Mouse (Mus musculus): Measurements from ENCODE around the gene Pigx. TPM values are rescaled to one million over a fixed set of nuclear protein-coding genes. Genes with fewer than 3 reads are reported as not detected.

The Pigx gene
- polyA plus RNA-seq, 1 experiment from 2014 or later, result 94.0 TPM

DNA sequence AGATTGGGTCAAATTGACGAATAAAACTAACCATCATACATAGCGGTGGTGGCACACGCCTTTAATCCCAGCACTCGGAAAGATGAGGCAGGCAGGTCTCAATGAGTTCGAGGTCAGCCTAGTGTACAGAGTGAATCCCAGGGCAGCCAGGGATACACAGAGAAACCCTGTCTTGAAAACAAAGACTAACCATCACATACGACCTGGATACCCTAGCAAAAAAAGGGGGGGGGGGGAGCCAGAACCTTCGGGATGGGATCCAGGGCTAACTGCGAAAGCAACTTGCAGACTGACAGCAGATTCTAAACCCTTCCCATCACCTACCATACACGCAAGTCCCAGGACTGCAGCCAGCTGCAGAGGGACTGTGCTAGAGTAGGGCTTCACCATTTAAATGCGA lies 14.9 kb upstream of the Pigx start:
- H3K9me3 ChIP-seq (ENCODE audit: control insufficient read depth, low read length), result no peaks in the 10 kb centered on the region
- ATAC-seq, result no peak

GRCm38 (mm10) chr16:32113541-32114218 lies 14.1 kb upstream of the Pigx start:
- H3K9me3 ChIP-seq (ENCODE audit: control insufficient read depth, low read length), result no peaks in the 10 kb centered on the region
- no peak for ATAC-seq

More for the DNA sequence above, 14.9 kb upstream of the Pigx start:
- H3K4me3 ChIP-seq (ENCODE audit: low read length), result no peak overlapping the region
- H3K9ac ChIP-seq (ENCODE audit: low read depth, low read length), result no peak overlapping the region
- no peak overlapping the region for H3K27ac ChIP-seq (ENCODE audit: low read depth, low read length)
- WGBS, result 85% methylated on average over 10 of the region's 10 CpGs
- 0 out of 2 replicates have a peak, but pooled peaks cover 2% of the 10 kb centered on the region for H3K36me3 ChIP-seq (ENCODE audit: control insufficient read depth, insufficient read depth, low read length)
- no peaks in the 10 kb centered on the region for H3K4me1 ChIP-seq (ENCODE audit: control insufficient read depth, insufficient read depth, low read depth, low read length)
- no peak overlapping the region for H3K4me2 ChIP-seq (ENCODE audit: low read length)
- H3K27me3 ChIP-seq (replicated peaks; ENCODE audit: control insufficient read depth, insufficient read depth, low read length), result no peaks in the 10 kb centered on the region; the same call in 1 of the 2 replicates

DNA sequence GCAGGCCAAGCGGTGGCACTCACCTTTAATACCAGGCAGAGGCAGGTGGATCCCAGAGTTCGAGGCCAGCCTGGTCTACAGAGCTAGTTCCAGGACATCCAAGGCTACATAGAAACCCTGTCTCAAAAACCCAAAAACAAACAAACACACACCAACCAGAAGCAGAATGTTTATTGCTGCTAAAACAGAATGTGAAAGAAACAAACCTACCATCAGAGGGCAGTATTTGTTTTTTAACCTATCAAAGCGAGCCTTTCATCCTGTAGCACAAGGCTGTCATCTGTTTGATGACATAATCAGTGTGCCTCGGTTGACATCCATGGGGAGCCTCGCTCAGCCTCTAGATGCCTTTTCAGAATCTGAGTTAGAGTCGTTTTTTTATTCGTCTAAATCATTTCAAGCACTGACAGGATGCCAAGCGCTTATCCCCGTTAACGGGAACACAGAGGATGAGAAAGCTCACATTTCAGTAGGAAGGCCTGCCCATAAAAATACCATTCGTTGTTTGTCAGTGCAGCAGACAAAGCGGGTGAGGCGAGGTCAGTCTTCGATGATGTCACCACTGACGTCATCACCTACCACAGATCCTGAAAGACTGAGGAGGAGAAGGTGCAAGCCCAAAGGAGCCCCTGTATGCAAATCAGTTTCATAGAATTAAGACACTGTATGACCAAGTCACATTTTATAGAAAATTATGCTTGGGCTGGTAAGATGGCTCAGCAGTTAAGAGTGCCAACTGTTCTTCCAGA lies 11.6 kb upstream of the Pigx start:
- no peak for ATAC-seq
- Histone ChIP-seq H3K4me2 (ENCODE audit: low read length) (no peak overlapping the region), H3K27me3 (replicated peaks; ENCODE audit: control insufficient read depth, insufficient read depth, low read length) (no peaks in the 10 kb centered on the region; the same call in 1 of the 2 replicates), H3K36me3 (ENCODE audit: control insufficient read depth, insufficient read depth, low read length) (peaks cover 11% of the 10 kb centered on the region; the same call in 1 of the 2 replicates), H3K4me3 (ENCODE audit: low read length) (no peak overlapping the region), H3K4me1 (ENCODE audit: control insufficient read depth, insufficient read depth, low read depth, low read length) (no peaks in the 10 kb centered on the region), H3K9ac (ENCODE audit: low read depth, low read length) (no peak overlapping the region), H3K9me3 (ENCODE audit: control insufficient read depth, low read length) (no peaks in the 10 kb centered on the region), H3K27ac (ENCODE audit: low read depth, low read length) (no peak overlapping the region)
- WGBS, result 80% methylated on average over 15 of the region's 15 CpGs

More at GRCm38 (mm10) chr16:32113541-32114218, 14.1 kb upstream of the Pigx start:
- Histone ChIP-seq H3K4me3 (ENCODE audit: low read length) (no peak overlapping the region), H3K4me1 (ENCODE audit: control insufficient read depth, insufficient read depth, low read depth, low read length) (no peaks in the 10 kb centered on the region), H3K4me2 (ENCODE audit: low read length) (no peak overlapping the region), H3K36me3 (ENCODE audit: control insufficient read depth, insufficient read depth, low read length) (0 out of 2 replicates have a peak, but pooled peaks cover 2% of the 10 kb centered on the region), H3K27me3 (replicated peaks; ENCODE audit: control insufficient read depth, insufficient read depth, low read length) (no peaks in the 10 kb centered on the region; the same call in 1 of the 2 replicates), H3K27ac (ENCODE audit: low read depth, low read length) (no peak overlapping the region), H3K9ac (ENCODE audit: low read depth, low read length) (no peak overlapping the region)
- WGBS, result 64% methylated on average over 23 of the region's 23 CpGs

DNA sequence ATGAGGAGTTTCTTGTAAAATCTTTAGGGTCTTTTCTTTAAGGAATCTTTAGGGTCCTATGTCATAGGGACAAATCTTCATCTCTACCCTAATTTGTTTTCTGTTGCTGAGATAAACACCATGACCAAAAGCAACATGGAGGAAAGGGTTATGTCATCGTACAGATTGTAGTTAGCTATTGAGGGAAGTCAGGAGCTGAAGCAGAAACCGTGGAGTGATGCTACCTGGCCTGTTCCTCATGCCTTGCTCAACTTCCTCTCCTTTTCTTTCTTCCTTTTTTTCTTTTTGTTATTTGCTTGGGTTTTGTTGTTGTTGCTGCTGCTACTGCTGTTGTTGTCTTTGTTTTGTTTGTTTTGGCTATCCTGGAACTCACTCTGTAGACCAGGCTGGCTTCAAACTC lies 9.0 kb upstream of the Pigx start:
- ATAC-seq, result no peak
- Histone ChIP-seq H3K27ac (ENCODE audit: low read depth, low read length) (no peak overlapping the region), H3K4me1 (ENCODE audit: control insufficient read depth, insufficient read depth, low read depth, low read length) (no peaks in the 10 kb centered on the region), H3K27me3 (replicated peaks; ENCODE audit: control insufficient read depth, insufficient read depth, low read length) (no peaks in the 10 kb centered on the region), H3K9ac (ENCODE audit: low read depth, low read length) (no peak overlapping the region), H3K4me2 (ENCODE audit: low read length) (no peak overlapping the region), H3K9me3 (ENCODE audit: control insufficient read depth, low read length) (no peaks in the 10 kb centered on the region), H3K4me3 (ENCODE audit: low read length) (no peak overlapping the region), H3K36me3 (ENCODE audit: control insufficient read depth, insufficient read depth, low read length) (peaks cover 13% of the 10 kb centered on the region)
- WGBS, result 95% methylated on average over 2 of the region's 2 CpGs

GRCm38 (mm10) chr16:32108170-32108569 lies 8.6 kb upstream of the Pigx start:
- Histone ChIP-seq H3K4me1 (ENCODE audit: control insufficient read depth, insufficient read depth, low read depth, low read length) (no peaks in the 10 kb centered on the region), H3K9me3 (ENCODE audit: control insufficient read depth, low read length) (no peaks in the 10 kb centered on the region), H3K27me3 (replicated peaks; ENCODE audit: control insufficient read depth, insufficient read depth, low read length) (no peaks in the 10 kb centered on the region), H3K27ac (ENCODE audit: low read depth, low read length) (no peak overlapping the region), H3K4me3 (ENCODE audit: low read length) (no peak overlapping the region), H3K9ac (ENCODE audit: low read depth, low read length) (no peak overlapping the region), H3K36me3 (ENCODE audit: control insufficient read depth, insufficient read depth, low read length) (peaks cover 15% of the 10 kb centered on the region), H3K4me2 (ENCODE audit: low read length) (no peak overlapping the region)
- WGBS, result 73% methylated on average over 7 of the region's 7 CpGs
- ATAC-seq, result no peak

- no peaks in the 10 kb centered on the region for H3K27me3 ChIP-seq (replicated peaks; ENCODE audit: control insufficient read depth, insufficient read depth, low read length)
- no peak for ATAC-seq
- H3K4me3 ChIP-seq (ENCODE audit: low read length), result no peak overlapping the region
- H3K27ac ChIP-seq (ENCODE audit: low read depth, low read length), result no peak overlapping the region
- 94% methylated on average over 12 of the region's 12 CpGs for WGBS
- no peak overlapping the region for H3K9ac ChIP-seq (ENCODE audit: low read depth, low read length)
- peaks cover 16% of the 10 kb centered on the region for H3K36me3 ChIP-seq (ENCODE audit: control insufficient read depth, insufficient read depth, low read length)
- H3K4me2 ChIP-seq (ENCODE audit: low read length), result no peak overlapping the region
- no peaks in the 10 kb centered on the region for H3K4me1 ChIP-seq (ENCODE audit: control insufficient read depth, insufficient read depth, low read depth, low read length)
- no peaks in the 10 kb centered on the region for H3K9me3 ChIP-seq (ENCODE audit: control insufficient read depth, low read length)
Observed at GRCm38 (mm10) chr16:32107342-32108045, 8.0 kb upstream of the Pigx start.

DNA sequence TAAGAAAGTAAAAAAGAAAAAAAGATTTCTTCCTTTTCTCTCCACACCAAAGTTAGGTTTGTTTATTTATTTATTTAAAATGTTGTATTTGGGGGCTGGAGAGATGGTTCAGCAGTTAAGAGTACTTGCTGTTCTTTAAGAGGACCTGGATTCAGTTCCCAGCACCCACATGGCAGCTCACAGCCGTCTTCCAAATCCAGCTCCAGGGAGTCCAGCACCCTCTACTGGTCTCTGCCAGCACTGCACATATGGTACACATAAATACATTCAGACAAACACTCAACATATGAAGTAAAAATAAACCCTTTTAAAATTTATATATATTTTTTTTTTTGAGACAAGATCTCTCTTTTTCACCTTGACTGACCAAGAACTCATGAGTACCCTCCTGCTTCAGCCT lies 6.2 kb upstream of the Pigx start:
- no peak overlapping the region for H3K9ac ChIP-seq (ENCODE audit: low read depth, low read length)
- H3K4me2 ChIP-seq (ENCODE audit: low read length), result no peak overlapping the region
- WGBS, result 90% methylated on average over 1 of the region's 1 CpGs
- no peaks in the 10 kb centered on the region for H3K27me3 ChIP-seq (replicated peaks; ENCODE audit: control insufficient read depth, insufficient read depth, low read length)
- H3K4me1 ChIP-seq (ENCODE audit: control insufficient read depth, insufficient read depth, low read depth, low read length), result no peaks in the 10 kb centered on the region
- no peak overlapping the region for H3K27ac ChIP-seq (ENCODE audit: low read depth, low read length)
- H3K9me3 ChIP-seq (ENCODE audit: control insufficient read depth, low read length), result no peaks in the 10 kb centered on the region
- H3K4me3 ChIP-seq (ENCODE audit: low read length), result no peak overlapping the region
- peaks cover 17% of the 10 kb centered on the region for H3K36me3 ChIP-seq (ENCODE audit: control insufficient read depth, insufficient read depth, low read length)
- no peak for ATAC-seq

GRCm38 (mm10) chr16:32102295-32102694 lies 2.8 kb upstream of the Pigx start:
- ATAC-seq, result no peak
- H3K9ac ChIP-seq (ENCODE audit: low read depth, low read length), result no peak overlapping the region
- no peak overlapping the region for H3K27ac ChIP-seq (ENCODE audit: low read depth, low read length)
- H3K4me1 ChIP-seq (ENCODE audit: control insufficient read depth, insufficient read depth, low read depth, low read length), result peaks cover 11% of the 10 kb centered on the region
- H3K4me3 ChIP-seq (ENCODE audit: low read length), result no peak overlapping the region
- H3K27me3 ChIP-seq (replicated peaks; ENCODE audit: control insufficient read depth, insufficient read depth, low read length), result no peaks in the 10 kb centered on the region
- WGBS, result 93% methylated on average over 13 of the region's 13 CpGs
- no peak overlapping the region for H3K4me2 ChIP-seq (ENCODE audit: low read length)
- H3K9me3 ChIP-seq (ENCODE audit: control insufficient read depth, low read length), result no peaks in the 10 kb centered on the region
- H3K36me3 ChIP-seq (ENCODE audit: control insufficient read depth, insufficient read depth, low read length), result peaks cover 10% of the 10 kb centered on the region

Data from hindbrain, embryonic 16.5 days (tissue).